23 mouse cellular contexts compared by ENCODE assay signal in genomic region chr1:130309746-130310145, GRCm38 (mm10).
DNase-seq lines count a peak whose midpoint lies in the region; ATAC-seq and TF ChIP-seq lines count a peak whose summit lies in the region.
"Had no signal": no experiment of that assay in that cellular context is flagged by ENCODE, and none has a peak within 500 bp of the region (broad histone marks: within the 10 kb centered on the region; RNA-seq: fewer than 3 reads in every experiment).

No protein-coding gene starts in this region.

- peak; percentile 25 for DNase-seq in adrenal gland, adult 2 months
- DNase-seq in adrenal gland, postnatal 25 days, result no peak
- peak; percentile 93 for DNase-seq in liver, adult 2 months (ENCODE audit: extremely low read depth, low read depth, low spot score)
- DNase-seq in midbrain, embryonic 11.5 days (ENCODE audit: low spot score, missing footprints), result peak; percentile 26
- DNase-seq: cerebellum, adult 18-20 months; cerebellum, adult 9-10 months; cerebellum, postnatal 14 days; gastrocnemius, postnatal 10 days; gastrocnemius, postnatal 36 days; heart, adult 2 months; heart, postnatal 14 days; heart, postnatal 4 days had no signal

- peaks cover 2% of the 10 kb centered on the region; the same call in 1 of the 2 replicates for H3K4me1 ChIP-seq in liver, adult 2 months (ENCODE audit: control insufficient read depth, insufficient read depth, low read length)
- H3K4me1 ChIP-seq in liver, embryonic 12.5 days, result no peaks in the 10 kb centered on the region
- no peaks in the 10 kb centered on the region for H3K4me1 ChIP-seq in midbrain, embryonic 11.5 days (ENCODE audit: control insufficient read depth, insufficient read depth, low read length)
- no peaks in the 10 kb centered on the region for H3K4me1 ChIP-seq in midbrain, embryonic 16.5 days (ENCODE audit: control insufficient read depth, insufficient read depth, low read length)
- H3K4me1 ChIP-seq: forebrain, embryonic 10.5 days; forebrain, embryonic 13.5 days; heart, embryonic 10.5 days; heart, embryonic 13.5 days had no signal

- ATAC-seq in liver, embryonic 12.5 days, result no peak
- no peak for ATAC-seq in midbrain, embryonic 11.5 days (ENCODE audit: low FRiP score)
- no peak for ATAC-seq in midbrain, embryonic 16.5 days
- ATAC-seq: activated CD4-positive, CD25-positive, alpha-beta regulatory T cell, adult 4 months; forebrain, embryonic 13.5 days; forebrain, embryonic 16.5 days; hindbrain, postnatal 0 days; inflammation-experienced regulatory T-cells, adult 6 months had no signal

- H3K9me3 ChIP-seq in liver, embryonic 12.5 days (replicated peaks), result no peaks in the 10 kb centered on the region
- H3K9me3 ChIP-seq in midbrain, embryonic 11.5 days (ENCODE audit: control insufficient read depth, low read length), result no peaks in the 10 kb centered on the region
- no peaks in the 10 kb centered on the region for H3K9me3 ChIP-seq in midbrain, embryonic 16.5 days (replicated peaks; ENCODE audit: control insufficient read depth, low read length, poor library complexity, severe bottlenecking)
- H3K9me3 ChIP-seq: forebrain, embryonic 10.5 days; forebrain, embryonic 13.5 days; heart, embryonic 10.5 days; heart, embryonic 13.5 days had no signal

- H3K27me3 ChIP-seq in liver, adult 2 months (ENCODE audit: control insufficient read depth, insufficient read depth, low read length), result no peaks in the 10 kb centered on the region
- H3K27me3 ChIP-seq in liver, embryonic 12.5 days (replicated peaks), result no peaks in the 10 kb centered on the region
- no peaks in the 10 kb centered on the region for H3K27me3 ChIP-seq in midbrain, embryonic 11.5 days (ENCODE audit: control insufficient read depth, insufficient read depth, low read length)
- H3K27me3 ChIP-seq in midbrain, embryonic 16.5 days (ENCODE audit: control insufficient read depth, insufficient read depth, low read depth, low read length), result no peaks in the 10 kb centered on the region
- H3K27me3 ChIP-seq: forebrain, embryonic 13.5 days; heart, embryonic 13.5 days had no signal

- 10% methylated on average over 2 of the region's 2 CpGs for WGBS in liver, adult 2 months
- 58% methylated on average over 2 of the region's 2 CpGs for WGBS in liver, embryonic 12.5 days (ENCODE audit: insufficient replicate concordance)
- 76% methylated on average over 2 of the region's 2 CpGs for WGBS in midbrain, embryonic 11.5 days
- WGBS in midbrain, embryonic 16.5 days, result 72% methylated on average over 2 of the region's 2 CpGs

- TF ChIP-seq CTCF in liver, adult 2 months (IDR thresholded peaks at IDR 0.05; ENCODE audit: low read depth, low read length), result no peak

- no peak for TF ChIP-seq POLR2A in liver, adult 2 months (IDR thresholded peaks at IDR 0.05; ENCODE audit: extremely low read depth, insufficient read depth, low read length)

- no peak overlapping the region for H3K9ac ChIP-seq in liver, adult 2 months (ENCODE audit: low read depth, low read length)
- H3K9ac ChIP-seq in liver, embryonic 12.5 days, result no peak overlapping the region
- no peak overlapping the region for H3K9ac ChIP-seq in midbrain, embryonic 11.5 days (ENCODE audit: low read length)
- H3K9ac ChIP-seq in midbrain, embryonic 16.5 days (ENCODE audit: low read depth, low read length), result no peak overlapping the region
- H3K9ac ChIP-seq: forebrain, embryonic 13.5 days; heart, embryonic 13.5 days; hindbrain, embryonic 14.5 days had no signal

- no peak overlapping the region for H3K27ac ChIP-seq in liver, adult 2 months (replicated peaks; ENCODE audit: insufficient read depth, low read depth, low read length)
- no peak overlapping the region for H3K27ac ChIP-seq in liver, embryonic 12.5 days
- no peak overlapping the region for H3K27ac ChIP-seq in midbrain, embryonic 11.5 days (ENCODE audit: low read depth, low read length)
- H3K27ac ChIP-seq in midbrain, embryonic 16.5 days (ENCODE audit: low read length), result no peak overlapping the region
- H3K27ac ChIP-seq: forebrain, embryonic 10.5 days; forebrain, embryonic 13.5 days; heart, adult 2 months; heart, embryonic 10.5 days; heart, embryonic 13.5 days; hindbrain, embryonic 14.5 days; hindbrain, postnatal 0 days had no signal

- H3K4me2 ChIP-seq in liver, embryonic 12.5 days, result no peak overlapping the region
- no peak overlapping the region for H3K4me2 ChIP-seq in midbrain, embryonic 11.5 days
- no peak overlapping the region for H3K4me2 ChIP-seq in midbrain, embryonic 16.5 days (ENCODE audit: low read length)
- H3K4me2 ChIP-seq: forebrain, embryonic 13.5 days; heart, embryonic 13.5 days; hindbrain, embryonic 14.5 days had no signal

- H3K4me3 ChIP-seq in liver, adult 2 months (ENCODE audit: insufficient read depth, low read depth, low read length), result no peak overlapping the region
- no peak overlapping the region for H3K4me3 ChIP-seq in liver, embryonic 12.5 days
- no peak overlapping the region for H3K4me3 ChIP-seq in midbrain, embryonic 11.5 days (ENCODE audit: low read depth, low read length)
- H3K4me3 ChIP-seq in midbrain, embryonic 16.5 days (ENCODE audit: low read depth, low read length), result no peak overlapping the region
- H3K4me3 ChIP-seq: forebrain, embryonic 10.5 days; forebrain, embryonic 13.5 days; heart, adult 2 months; heart, embryonic 10.5 days; heart, embryonic 13.5 days had no signal

- no peaks in the 10 kb centered on the region for H3K36me3 ChIP-seq in liver, adult 2 months (ENCODE audit: control insufficient read depth, insufficient read depth, low read length)
- H3K36me3 ChIP-seq in liver, embryonic 12.5 days, result no peaks in the 10 kb centered on the region
- no peaks in the 10 kb centered on the region for H3K36me3 ChIP-seq in midbrain, embryonic 11.5 days (ENCODE audit: control insufficient read depth, insufficient read depth, low read length)
- H3K36me3 ChIP-seq in midbrain, embryonic 16.5 days (ENCODE audit: control insufficient read depth, insufficient read depth, low read length), result no peaks in the 10 kb centered on the region
- H3K36me3 ChIP-seq: forebrain, embryonic 10.5 days; heart, embryonic 10.5 days; heart, embryonic 13.5 days had no signal

- no peaks in the 10 kb centered on the region for H3K79me2 ChIP-seq in liver, adult 2 months (ENCODE audit: control insufficient read depth, insufficient read depth, low read length)
